ENCODE assay signal across 8 mouse cellular contexts in genomic region chr14:115042660-115043059, GRCm38 (mm10). TPM values are rescaled to one million over a fixed set of nuclear protein-coding genes. Genes with fewer than 3 reads are reported as not detected.
DNase-seq lines count a peak whose midpoint lies in the region; ATAC-seq and TF ChIP-seq lines count a peak whose summit lies in the region.

No protein-coding gene starts in this region.

- peaks cover 60% of the 10 kb centered on the region for H3K79me2 ChIP-seq in C2C12 (ENCODE audit: control insufficient read depth, insufficient read depth)

- H3K27me3 ChIP-seq in erythroblast, embryonic 14.5 days (ENCODE audit: control insufficient read depth), result peaks cover 10% of the 10 kb centered on the region
- H3K27me3 ChIP-seq in C2C12 (ENCODE audit: control insufficient read depth, insufficient read depth, insufficient read length), result no peaks in the 10 kb centered on the region
- no peaks in the 10 kb centered on the region; the same call in 1 of the 2 replicates for H3K27me3 ChIP-seq in embryonic facial prominence, embryonic 14.5 days (replicated peaks; ENCODE audit: control insufficient read depth, insufficient read depth, low read length)
- no peaks in the 10 kb centered on the region; the same call in 1 of the 2 replicates for H3K27me3 ChIP-seq in limb, embryonic 14.5 days (ENCODE audit: control insufficient read depth, insufficient read depth, low read length)
- no peaks in the 10 kb centered on the region for H3K27me3 ChIP-seq in neural tube, embryonic 14.5 days (ENCODE audit: control insufficient read depth, insufficient read depth, low read length)

- H3K4me2 ChIP-seq in embryonic facial prominence, embryonic 14.5 days (ENCODE audit: low read depth, low read length), result peak overlapping the region; percentile 78
- peak overlapping the region; percentile 71 for H3K4me2 ChIP-seq in limb, embryonic 14.5 days (replicated peaks; ENCODE audit: low read depth, low read length, severe bottlenecking)
- H3K4me2 ChIP-seq in neural tube, embryonic 14.5 days (ENCODE audit: low read depth, low read length), result peak overlapping the region; percentile 68

- no peak for DNase-seq in embryonic facial prominence, embryonic 14.5 days (ENCODE audit: low spot score)
- DNase-seq in limb, embryonic 14.5 days (ENCODE audit: low spot score), result no peak

- H3K27ac ChIP-seq in embryonic facial prominence, embryonic 14.5 days (replicated peaks; ENCODE audit: low read depth, low read length), result peak overlapping the region; percentile 93; the same call in 1 of the 2 replicates
- 0 out of 2 replicates have a peak overlapping the region, but pooled peaks have one; percentile 94 for H3K27ac ChIP-seq in limb, embryonic 14.5 days (replicated peaks; ENCODE audit: low read depth, low read length)
- no peak overlapping the region for H3K27ac ChIP-seq in neural tube, embryonic 14.5 days (ENCODE audit: low read depth, low read length)

- H3K9me3 ChIP-seq in erythroblast, embryonic 14.5 days (ENCODE audit: control insufficient read depth, low read length), result no peaks in the 10 kb centered on the region
- H3K9me3 ChIP-seq in embryonic facial prominence, embryonic 14.5 days (ENCODE audit: control insufficient read depth, low read length), result no peaks in the 10 kb centered on the region
- no peaks in the 10 kb centered on the region for H3K9me3 ChIP-seq in limb, embryonic 14.5 days (ENCODE audit: control insufficient read depth, low read length)
- no peaks in the 10 kb centered on the region for H3K9me3 ChIP-seq in neural tube, embryonic 14.5 days (ENCODE audit: control insufficient read depth, low read length)

- no peak for TF ChIP-seq CTCF in C2C12 (IDR thresholded peaks at IDR 0.05; ENCODE audit: control insufficient read depth, insufficient read depth, insufficient read length)

- no peak for TF ChIP-seq POLR2A in limb, embryonic 14.5 days (IDR thresholded peaks at IDR 0.05; ENCODE audit: borderline replicate concordance, extremely low read depth, insufficient read depth, insufficient read length)

- H3K79me3 ChIP-seq in C2C12 (ENCODE audit: low read depth), result peaks cover 44% of the 10 kb centered on the region

- under 1% methylated on average over 4 of the region's 4 CpGs for WGBS in embryonic facial prominence, embryonic 14.5 days
- under 1% methylated on average over 4 of the region's 4 CpGs for WGBS in limb, embryonic 14.5 days
- 0% methylated on average over 4 of the region's 4 CpGs for WGBS in neural tube, embryonic 14.5 days

- peak overlapping the region; percentile 80 for H3ac ChIP-seq in C2C12 (ENCODE audit: control insufficient read depth, insufficient read length, low read depth)

- peaks cover 31% of the 10 kb centered on the region for H3K4me1 ChIP-seq in erythroblast, embryonic 14.5 days (ENCODE audit: control insufficient read depth)
- H3K4me1 ChIP-seq in embryonic facial prominence, embryonic 14.5 days (ENCODE audit: control insufficient read depth, insufficient read depth, low read length), result peaks cover 14% of the 10 kb centered on the region
- H3K4me1 ChIP-seq in limb, embryonic 14.5 days (ENCODE audit: control insufficient read depth, insufficient read depth, low read length), result peaks cover 13% of the 10 kb centered on the region
- H3K4me1 ChIP-seq in neural tube, embryonic 14.5 days (ENCODE audit: control insufficient read depth, insufficient read depth, low read length), result peaks cover 15% of the 10 kb centered on the region

- peak overlapping the region; percentile 80 for H3K4me3 ChIP-seq in erythroblast, embryonic 14.5 days (replicated peaks)
- peak overlapping the region; percentile 68 for H3K4me3 ChIP-seq in C2C12 (ENCODE audit: insufficient read depth, poor library complexity, severe bottlenecking)
- H3K4me3 ChIP-seq in embryonic facial prominence, embryonic 14.5 days (ENCODE audit: low read depth, low read length), result peak overlapping the region; percentile 92
- peak overlapping the region; percentile 94 for H3K4me3 ChIP-seq in limb, embryonic 14.5 days (replicated peaks; ENCODE audit: low read length)
- H3K4me3 ChIP-seq in neural tube, embryonic 14.5 days (ENCODE audit: low read depth, low read length), result peak overlapping the region; percentile 95

- H3K9ac ChIP-seq in embryonic facial prominence, embryonic 14.5 days (ENCODE audit: low read depth, low read length), result peak overlapping the region; percentile 99
- H3K9ac ChIP-seq in limb, embryonic 14.5 days (ENCODE audit: low read depth, low read length, severe bottlenecking), result peak overlapping the region; percentile 99
- peak overlapping the region; percentile 93; the same call in 1 of the 2 replicates for H3K9ac ChIP-seq in neural tube, embryonic 14.5 days (replicated peaks; ENCODE audit: low read depth, low read length)

- ATAC-seq in erythroblast, adult 5-6 weeks (replicated peaks; ENCODE audit: low FRiP score, poor library complexity, severe bottlenecking), result no peak
- ATAC-seq in embryonic facial prominence, embryonic 14.5 days (ENCODE audit: low read depth), result no peak
- ATAC-seq in limb, embryonic 14.5 days (ENCODE audit: low FRiP score, low read depth), result no peak
- ATAC-seq in neural tube, embryonic 14.5 days (ENCODE audit: low read depth), result no peak
- no peak for ATAC-seq in megakaryocyte-erythroid progenitor cell, adult 5-6 weeks (replicated peaks; ENCODE audit: low FRiP score, low TSS enrichment, poor library complexity, severe bottlenecking)
- no peak for ATAC-seq in cerebellum, adult (ENCODE audit: insufficient number of reproducible peaks, low FRiP score, low TSS enrichment)

- peaks cover 51% of the 10 kb centered on the region for H3K36me3 ChIP-seq in erythroblast, embryonic 14.5 days (ENCODE audit: control insufficient read depth)
- H3K36me3 ChIP-seq in C2C12 (ENCODE audit: control insufficient read depth, insufficient read depth), result peaks cover 55% of the 10 kb centered on the region
- peaks cover 46% of the 10 kb centered on the region for H3K36me3 ChIP-seq in embryonic facial prominence, embryonic 14.5 days (ENCODE audit: control insufficient read depth, insufficient read depth, low read length)
- H3K36me3 ChIP-seq in limb, embryonic 14.5 days (ENCODE audit: control insufficient read depth, insufficient read depth, low read length), result peaks cover 46% of the 10 kb centered on the region
- peaks cover 12% of the 10 kb centered on the region for H3K36me3 ChIP-seq in neural tube, embryonic 14.5 days (ENCODE audit: control insufficient read depth, insufficient read depth, low read length)

TF ChIP-seq in C2C12, 6 proteins besides CTCF, POLR2A, EP300 and RAD21:
- TF ChIP-seq MYOD1 (IDR thresholded peaks at IDR 0.05; ENCODE audit: control insufficient read depth, insufficient read length, low read depth) (no peak), MAX (IDR thresholded peaks at IDR 0.05) (no peak), USF1 (IDR thresholded peaks at IDR 0.05; ENCODE audit: low read depth) (no peak), FOSL1 (IDR thresholded peaks at IDR 0.05; ENCODE audit: insufficient read depth, low read length, poor library complexity, severe bottlenecking) (no peak), MYOG (IDR thresholded peaks at IDR 0.05; ENCODE audit: control insufficient read depth, extremely low read depth, insufficient read length) (no peak), CEBPB (IDR thresholded peaks at IDR 0.05; ENCODE audit: low read depth) (no peak)

RNA-seq across cellular contexts. Expression of gene Gpc5, which starts 49.4 kb away (rescaled TPM):
- polyA plus RNA-seq in erythroblast, embryonic 14.5 days (2012), result not detected in 2 replicates
- not detected in 2 replicates for total RNA-seq in erythroblast, adult 5-6 weeks (2015; ENCODE audit: low replicate concordance)
- total RNA-seq in erythroblast, adult 5-6 weeks (2017; ENCODE audit: low replicate concordance), result not detected in 2 replicates
- not detected for polyA plus RNA-seq in C2C12 (2012; fragmentation: generic; extraction: Trizol)
- polyA plus RNA-seq in embryonic facial prominence, embryonic 14.5 days (2014; fragmentation: Nextera tagmentation; extraction: Ambion mirVana), result 0.31 and 0.48 TPM in 2 replicates
- 0.78 and 1.1 TPM in 2 replicates for polyA plus RNA-seq in limb, embryonic 14.5 days (2012; rRNA removed)
- polyA plus RNA-seq in limb, embryonic 14.5 days (2014; fragmentation: Nextera tagmentation; extraction: Ambion mirVana), result 1.4 and 1.8 TPM in 2 replicates
- polyA plus RNA-seq in neural tube, embryonic 14.5 days (2014; fragmentation: Nextera tagmentation; extraction: Ambion mirVana), result 18.5 and 28.6 TPM in 2 replicates
- not detected in 2 replicates for total RNA-seq in megakaryocyte-erythroid progenitor cell, adult 5-6 weeks (2014; fragmentation: Nextera tagmentation)
- total RNA-seq in megakaryocyte-erythroid progenitor cell, adult 5-6 weeks (2017), result 0.15 and 1.3 TPM in 2 replicates
